Mouse (Mus musculus) brown adipose tissue, adult 24 weeks (tissue): ENCODE data around the gene Anks6. TPM values are rescaled to one million over a fixed set of nuclear protein-coding genes. Genes with fewer than 3 reads are reported as not detected.

ENCODE experiments used
- H3K27ac ChIP-seq: fragments of 200-500 bp; replicated peaks from 2 replicates; pipeline ENCODE4 v1.5.1; 2012; ENCODE audit warnings: low read depth, mild to moderate bottlenecking, low read length
- H3K4me1 ChIP-seq: fragments of 200-500 bp; 2 replicates; pipeline ENCODE4 v1.6.1; 2012; ENCODE audit warnings: low read length, mixed read lengths; ENCODE audit not compliant: control insufficient read depth, insufficient read depth, insufficient read length
- H3K4me3 ChIP-seq: fragments of 200-500 bp; 2 replicates; pipeline ENCODE4 v1.5.1; 2012; ENCODE audit warnings: low read depth, mild to moderate bottlenecking, low read length, moderate library complexity; ENCODE audit not compliant: insufficient read depth
- polyA plus RNA-seq: library from polyadenylated mRNA; stranded (reverse); fragments of >200 nt; gene quantifications from 2 replicates; pipeline ENCODE4 v1.2.4, GENCODE M21; 2012; ENCODE audit not compliant: missing spikeins, insufficient read depth, insufficient read length

Gene Anks6
- polyA plus RNA-seq, 1 experiment, result 1.1 TPM

DNA sequence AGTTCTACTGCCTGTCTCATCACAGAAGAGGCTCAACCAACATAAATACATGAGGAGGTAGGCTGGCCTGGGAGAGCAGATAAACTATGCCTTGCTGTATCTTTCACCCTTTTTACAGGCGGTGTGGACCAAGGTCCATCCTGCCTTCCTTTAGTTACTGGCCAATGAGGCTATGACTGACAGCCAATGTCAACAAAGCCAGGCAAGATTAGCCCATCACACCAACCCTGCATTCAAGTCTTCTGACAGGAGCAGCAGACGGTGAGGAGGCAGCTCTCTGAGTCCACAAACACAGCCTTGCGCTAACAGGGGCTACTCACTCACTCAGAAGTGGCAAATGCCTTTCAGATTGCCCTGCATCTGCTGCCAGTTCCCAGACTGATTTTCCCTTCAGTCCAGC, 69.0 kb downstream of the Anks6 start:
- Histone ChIP-seq H3K27ac (no peak overlapping the region), H3K4me3 (no peak overlapping the region), H3K4me1 (no peaks in the 10 kb centered on the region)

DNA sequence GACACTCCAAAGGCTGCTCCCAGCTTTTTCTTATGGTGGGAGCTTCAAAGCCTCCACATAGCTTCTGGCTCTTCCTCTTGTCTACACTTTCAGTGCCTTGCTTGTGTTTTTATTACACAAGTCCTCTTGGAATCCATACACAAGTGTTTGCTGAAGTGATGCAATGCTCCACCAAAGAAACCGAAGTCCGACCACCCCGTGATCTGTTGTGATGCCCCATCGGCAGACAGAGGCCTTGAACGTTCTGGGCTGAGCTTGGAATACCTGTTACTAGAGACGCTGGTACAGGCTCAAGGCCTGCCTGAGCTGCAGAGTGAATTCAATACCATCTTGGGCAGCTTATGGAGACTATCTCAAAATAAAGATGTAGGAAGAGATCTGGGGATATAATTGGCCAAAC, 69.4 kb downstream of the Anks6 start:
- H3K4me1 ChIP-seq, result no peaks in the 10 kb centered on the region
- H3K27ac ChIP-seq, result no peak overlapping the region
- H3K4me3 ChIP-seq, result no peak overlapping the region

DNA sequence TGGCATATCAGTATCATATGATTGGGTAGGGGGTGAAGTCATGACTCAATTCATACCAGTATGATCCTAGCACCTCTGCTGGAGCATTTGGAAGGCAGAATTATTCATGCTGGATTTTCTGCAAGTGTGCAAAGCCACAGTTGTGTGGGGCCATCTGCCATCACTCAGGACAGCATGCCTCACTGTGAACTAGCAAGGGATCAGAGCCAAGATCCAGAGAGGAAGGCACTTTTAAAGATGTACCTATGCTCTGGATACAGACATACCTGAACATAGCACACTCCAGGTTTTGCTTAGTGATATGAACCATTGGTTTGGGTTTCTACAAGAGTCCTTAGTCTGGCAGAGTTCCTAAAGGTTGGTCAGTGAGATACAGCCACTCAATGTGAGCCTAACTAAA, 71.2 kb downstream of the Anks6 start:
- Histone ChIP-seq H3K27ac (no peak overlapping the region), H3K4me3 (no peak overlapping the region)

DNA sequence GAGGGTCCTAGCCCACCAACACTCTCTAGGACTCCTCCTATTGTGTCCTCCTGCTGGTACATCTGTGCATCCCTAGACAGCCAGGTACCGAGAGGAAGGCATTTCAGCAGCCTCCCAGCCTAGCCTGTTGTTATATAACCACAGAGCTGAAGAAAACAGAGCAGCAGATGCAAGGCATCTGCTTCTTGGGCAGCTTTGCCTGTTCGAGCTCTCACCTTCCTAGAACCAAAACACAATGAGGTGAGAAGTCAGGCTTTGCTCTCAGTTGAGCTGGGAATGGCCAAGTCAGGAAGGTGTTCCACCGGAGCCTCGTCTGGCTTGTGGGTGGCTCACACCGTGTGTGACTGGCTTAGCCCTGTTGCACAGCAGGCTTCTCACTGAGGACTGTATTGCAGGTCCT, 74.3 kb downstream of the Anks6 start:
- no peak overlapping the region for H3K4me3 ChIP-seq
- H3K4me1 ChIP-seq, result no peaks in the 10 kb centered on the region
- no peak overlapping the region for H3K27ac ChIP-seq

More for the DNA sequence above, 71.2 kb downstream of the Anks6 start:
- H3K4me1 ChIP-seq, result no peaks in the 10 kb centered on the region

DNA sequence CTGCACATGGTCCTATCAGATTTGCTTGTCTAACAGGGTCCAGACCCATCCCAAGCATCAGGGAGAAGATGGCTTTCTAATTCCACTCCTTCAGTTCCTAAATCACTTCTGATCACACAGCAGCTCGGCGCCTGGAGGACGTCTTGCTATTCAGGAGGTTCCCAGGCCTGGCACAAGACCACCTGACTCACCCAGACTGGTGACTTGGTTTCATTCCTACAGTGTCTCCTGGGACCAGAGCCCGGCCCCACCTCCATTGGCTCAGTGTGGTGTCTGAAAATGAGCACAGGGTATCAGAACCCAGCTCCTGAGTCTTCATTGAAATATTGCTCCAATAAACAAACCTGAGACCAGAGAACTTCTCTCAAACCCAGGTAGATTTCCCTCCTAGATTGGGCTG, 75.1 kb downstream of the Anks6 start:
- H3K4me1 ChIP-seq, result no peaks in the 10 kb centered on the region
- no peak overlapping the region for H3K4me3 ChIP-seq
- no peak overlapping the region for H3K27ac ChIP-seq

DNA sequence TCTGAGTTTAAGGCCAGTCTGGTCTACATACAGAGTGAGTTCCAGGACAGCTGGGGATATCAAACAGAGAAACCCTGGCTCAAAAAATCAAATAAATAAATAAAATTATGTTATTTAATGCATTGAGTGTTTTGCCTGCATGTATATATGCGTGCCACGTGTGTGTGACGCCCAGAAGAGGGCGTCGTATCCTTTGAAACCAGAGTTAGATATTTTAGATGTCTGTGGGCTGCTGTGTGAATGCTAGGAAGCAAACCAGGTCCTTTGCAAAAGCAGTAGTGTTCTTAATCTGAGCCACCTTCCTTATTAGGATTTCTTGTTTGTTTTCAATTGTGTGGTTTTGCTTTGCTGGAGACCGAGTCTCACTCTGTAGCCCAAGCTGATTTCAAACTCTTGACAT, 78.9 kb downstream of the Anks6 start:
- Histone ChIP-seq H3K4me3 (no peak overlapping the region), H3K27ac (no peak overlapping the region), H3K4me1 (no peaks in the 10 kb centered on the region)

DNA sequence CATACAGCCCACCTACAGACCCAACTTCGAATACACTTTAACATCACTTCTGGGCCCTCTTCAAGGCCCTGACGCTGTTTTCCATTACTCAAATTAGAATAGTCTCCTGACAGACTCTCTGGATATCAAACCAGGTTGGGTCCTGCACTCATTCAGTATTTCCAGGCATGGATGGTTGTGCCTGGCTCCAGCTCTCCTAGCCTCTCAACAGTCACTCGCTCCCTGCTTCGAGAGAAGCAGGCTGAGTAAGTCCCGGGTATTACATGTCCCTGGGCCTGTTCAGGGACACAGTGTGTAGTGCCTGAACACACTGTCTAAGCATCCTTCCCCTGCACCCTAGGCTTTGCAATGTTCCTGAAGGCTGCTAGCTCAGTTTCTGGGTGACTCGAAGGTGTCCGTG, 80.1 kb downstream of the Anks6 start:
- Histone ChIP-seq H3K4me3 (no peak overlapping the region), H3K4me1 (no peaks in the 10 kb centered on the region), H3K27ac (no peak overlapping the region)

DNA sequence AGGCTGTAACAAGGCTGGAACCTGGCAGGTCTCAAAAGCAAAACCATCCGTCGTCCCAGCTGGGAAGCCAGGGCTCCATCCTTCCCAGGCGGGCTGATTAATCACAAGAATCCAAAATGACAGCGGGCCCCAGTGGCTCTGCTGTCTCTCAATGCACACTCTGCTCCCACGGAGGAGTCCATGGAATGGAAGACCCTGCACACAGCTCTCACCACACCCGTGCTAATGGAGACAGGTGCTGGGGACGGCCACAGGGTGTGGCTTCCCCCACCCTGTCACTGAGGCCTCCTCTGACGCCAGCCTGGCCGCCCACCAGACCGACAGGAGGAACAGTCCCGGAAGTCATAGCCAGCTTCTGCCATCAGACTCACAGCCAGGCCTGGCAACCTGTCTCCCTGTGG, 80.6 kb downstream of the Anks6 start:
- H3K4me1 ChIP-seq, result no peaks in the 10 kb centered on the region
- H3K27ac ChIP-seq, result no peak overlapping the region
- H3K4me3 ChIP-seq, result no peak overlapping the region

DNA sequence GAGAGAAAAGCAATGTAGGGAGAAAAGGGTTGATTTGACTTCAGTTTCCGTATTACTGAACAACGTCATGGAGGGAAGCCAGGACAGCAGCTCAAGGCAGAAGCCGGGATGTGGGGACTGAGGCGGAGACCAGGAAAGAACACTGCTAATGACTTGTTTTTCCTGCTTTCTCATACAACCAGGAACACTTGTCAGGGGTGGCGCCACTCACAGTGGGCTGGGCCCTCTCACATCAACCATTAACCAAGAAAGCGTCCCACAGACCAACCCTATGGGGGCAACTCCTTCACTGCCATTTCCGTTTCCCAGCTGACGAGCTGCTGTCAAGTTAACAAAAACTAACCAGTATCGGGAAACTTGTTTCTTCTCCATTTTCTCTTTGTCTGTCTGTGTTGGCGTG, 83.9 kb downstream of the Anks6 start:
- H3K4me3 ChIP-seq, result no peak overlapping the region
- no peaks in the 10 kb centered on the region for H3K4me1 ChIP-seq
- H3K27ac ChIP-seq, result no peak overlapping the region

DNA sequence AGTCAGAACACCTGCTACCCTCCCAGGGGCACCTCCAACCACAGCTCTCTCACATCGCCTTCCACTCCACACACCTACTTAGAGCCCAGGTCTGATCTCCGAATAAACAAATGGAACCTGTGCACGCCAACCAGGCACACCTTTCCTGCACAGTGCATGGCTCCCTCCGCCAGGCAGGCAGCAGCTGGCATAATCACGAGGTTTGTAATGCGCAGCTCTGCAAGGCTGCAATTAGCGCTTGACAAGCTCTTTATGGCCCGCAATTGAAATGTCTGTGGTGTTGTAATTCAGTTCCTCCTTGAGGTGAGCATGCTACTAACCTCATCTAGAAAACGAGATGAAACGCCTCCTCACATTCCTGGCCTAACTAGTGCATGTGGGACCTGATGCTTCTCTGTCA, 89.2 kb downstream of the Anks6 start:
- H3K4me1 ChIP-seq, result no peaks in the 10 kb centered on the region
- no peak overlapping the region for H3K4me3 ChIP-seq
- H3K27ac ChIP-seq, result no peak overlapping the region

DNA sequence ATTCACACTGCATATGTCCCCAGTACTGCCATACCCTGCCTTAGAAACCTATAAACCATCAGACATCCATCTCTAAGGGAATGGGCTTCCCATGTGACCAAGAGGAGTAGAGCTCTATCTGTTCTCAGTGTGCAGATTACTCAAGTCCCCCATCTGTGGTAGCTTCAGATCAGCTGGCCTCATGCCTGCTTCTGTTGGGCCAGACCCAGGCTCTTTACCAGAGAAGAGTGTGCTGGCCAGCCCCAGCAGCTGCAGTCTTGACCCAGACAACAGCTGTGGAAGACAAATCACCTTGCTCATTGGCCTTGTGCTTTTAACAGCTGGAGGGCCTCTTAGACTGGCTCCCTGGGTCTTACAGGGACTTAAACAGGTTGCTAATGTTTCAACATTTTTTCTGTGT, 90.7 kb downstream of the Anks6 start:
- H3K27ac ChIP-seq, result no peak overlapping the region
- no peaks in the 10 kb centered on the region for H3K4me1 ChIP-seq
- H3K4me3 ChIP-seq, result no peak overlapping the region

Other genes with a start within 250 kb of the Anks6 start
- gene Gabbr2, start 65.6 kb downstream of the Anks6 start, polyA plus RNA-seq, result not detected in 2 replicates
- gene Galnt12, start 34.5 kb upstream of the Anks6 start, polyA plus RNA-seq, result 0.48 TPM in 1 of 2 replicates, not detected in the other
- gene Col15a1, start 150.7 kb upstream of the Anks6 start, polyA plus RNA-seq, result 38.2 and 43.8 TPM in 2 replicates